Mouse (Mus musculus) forebrain, embryonic 16.5 days (tissue): ENCODE results near the gene Csn3. TPM values are rescaled to one million over a fixed set of nuclear protein-coding genes. Genes with fewer than 3 reads are reported as not detected.

Experiments
- ATAC-seq: fragments of 200-750 bp; cut with Nextera tagmentation; 2 replicates; pipeline ENCODE4 v1.8.0; 2017; ENCODE audit warnings: mild to moderate bottlenecking, moderate library complexity
- H3K27ac ChIP-seq: fragments of 300-500 bp; sonication (generic); 2 replicates; pipeline ENCODE4 v1.5.1; 2014; ENCODE audit warnings: low read length, control low read depth
- H3K27me3 ChIP-seq: fragments of 300-500 bp; sonication (generic); replicated peaks from 2 replicates; pipeline ENCODE4 v1.6.1; 2014; ENCODE audit warnings: low read length; ENCODE audit not compliant: control insufficient read depth, insufficient read depth
- H3K36me3 ChIP-seq: fragments of 300-500 bp; sonication (generic); 2 replicates; pipeline ENCODE4 v1.6.1; 2014; ENCODE audit not compliant: control insufficient read depth, insufficient read depth
- H3K4me1 ChIP-seq: fragments of 300-500 bp; sonication (generic); replicated peaks from 2 replicates; pipeline ENCODE4 v1.6.1; 2014; ENCODE audit warnings: low read length; ENCODE audit not compliant: control insufficient read depth, insufficient read depth
- H3K4me2 ChIP-seq: fragments of 300-500 bp; sonication (generic); 2 replicates; pipeline ENCODE4 v1.6.1; 2014; ENCODE audit warnings: mild to moderate bottlenecking, low read length, control low read depth
- H3K4me3 ChIP-seq: fragments of 300-500 bp; sonication (generic); replicated peaks from 2 replicates; pipeline ENCODE4 v1.5.1; 2014; ENCODE audit warnings: mild to moderate bottlenecking, low read length, control low read depth
- H3K9ac ChIP-seq: fragments of 300-500 bp; sonication (generic); replicated peaks from 2 replicates; pipeline ENCODE4 v1.6.1; 2014; ENCODE audit warnings: low read depth, low read length, control low read depth
- H3K9me3 ChIP-seq: fragments of 300-500 bp; sonication (generic); 2 replicates; pipeline ENCODE4 v1.6.1; 2016; ENCODE audit warnings: low read length; ENCODE audit not compliant: control insufficient read depth
- WGBS: fragments of 180-500 bp; shearing (Covaris S2); extraction: QIAGEN DNeasy Blood & Tissue Kit; methylation state at CpG from one replicate; pipeline ENCODE4 v1.1.7; 2014; 5-methylcytosine and 5-hydroxymethylcytosine counted together
- polyA plus RNA-seq: library from polyadenylated mRNA; unstranded; fragments of >200 nt; fragmentation: Nextera tagmentation; extraction: Ambion mirVana; gene quantifications from 2 replicates; pipeline ENCODE4 v1.2.1, GENCODE M21; 2015

The Csn3 gene
- not detected in 2 replicates for polyA plus RNA-seq

GRCm38 (mm10) chr5:87925372-87925771 is at the start of gene Csn3:
TSS of gene Csn3 (plus strand) at chr5:87925579.
- no peak within 1 kb of the TSS for H3K9ac ChIP-seq
- H3K27ac ChIP-seq, result no peak within 1 kb of the TSS
- no peak within 1 kb of the TSS for H3K4me3 ChIP-seq
- H3K9me3 ChIP-seq, result no peaks in the 10 kb centered on the region
- WGBS, result 38% methylated on average over 5 of the region's 5 CpGs
- H3K27me3 ChIP-seq, result no peaks in the 10 kb centered on the region
- H3K36me3 ChIP-seq, result no peaks in the 10 kb centered on the region
- H3K4me1 ChIP-seq, result no peaks in the 10 kb centered on the region
- H3K4me2 ChIP-seq, result no peak within 1 kb of the TSS
- ATAC-seq, result no peak

GRCm38 (mm10) chr5:87884729-87885128 is 40.6 kb upstream of the Csn3 start, which contains the start of gene Odam:
TSS of gene Odam (plus strand) at chr5:87885029.
- H3K36me3 ChIP-seq, result no peaks in the 10 kb centered on the region
- 62% methylated on average over 1 of the region's 1 CpGs for WGBS
- no peak within 1 kb of the TSS for H3K4me3 ChIP-seq
- no peak for ATAC-seq
- no peak within 1 kb of the TSS for H3K27ac ChIP-seq
- no peak within 1 kb of the TSS for H3K4me2 ChIP-seq
- H3K9ac ChIP-seq, result no peak within 1 kb of the TSS
- no peaks in the 10 kb centered on the region for H3K9me3 ChIP-seq
- H3K27me3 ChIP-seq, result no peaks in the 10 kb centered on the region
- no peaks in the 10 kb centered on the region for H3K4me1 ChIP-seq

GRCm38 (mm10) chr5:87931603-87932002 is 6.2 kb downstream of the Csn3 start:
- no peak overlapping the region for H3K9ac ChIP-seq
- no peaks in the 10 kb centered on the region for H3K4me1 ChIP-seq
- WGBS, result 48% methylated on average over 1 of the region's 1 CpGs
- no peaks in the 10 kb centered on the region for H3K36me3 ChIP-seq
- no peaks in the 10 kb centered on the region for H3K27me3 ChIP-seq
- ATAC-seq, result no peak
- no peak overlapping the region for H3K27ac ChIP-seq
- H3K4me2 ChIP-seq, result no peak overlapping the region
- no peaks in the 10 kb centered on the region for H3K9me3 ChIP-seq
- H3K4me3 ChIP-seq, result no peak overlapping the region

GRCm38 (mm10) chr5:87940752-87941151 is 15.4 kb downstream of the Csn3 start:
- Histone ChIP-seq H3K27me3 (no peaks in the 10 kb centered on the region), H3K4me3 (no peak overlapping the region), H3K9ac (no peak overlapping the region), H3K4me2 (no peak overlapping the region), H3K4me1 (no peaks in the 10 kb centered on the region), H3K9me3 (no peaks in the 10 kb centered on the region), H3K36me3 (no peaks in the 10 kb centered on the region), H3K27ac (no peak overlapping the region)
- ATAC-seq, result 0 out of 2 replicates have a peak, but pooled peaks have one; percentile 33
- 45% methylated on average over 3 of the region's 3 CpGs for WGBS

- Histone ChIP-seq H3K4me2 (no peak overlapping the region), H3K4me1 (no peaks in the 10 kb centered on the region), H3K27me3 (no peaks in the 10 kb centered on the region), H3K4me3 (no peak overlapping the region), H3K9me3 (no peaks in the 10 kb centered on the region), H3K36me3 (no peaks in the 10 kb centered on the region), H3K9ac (no peak overlapping the region), H3K27ac (no peak overlapping the region)
- no peak for ATAC-seq
These were observed 17.1 kb downstream of the Csn3 start for GRCm38 (mm10) chr5:87942515-87942914.

- Histone ChIP-seq H3K4me3 (no peak overlapping the region), H3K9ac (no peak overlapping the region), H3K4me1 (no peaks in the 10 kb centered on the region), H3K27ac (no peak overlapping the region), H3K9me3 (no peaks in the 10 kb centered on the region), H3K36me3 (no peaks in the 10 kb centered on the region), H3K27me3 (no peaks in the 10 kb centered on the region), H3K4me2 (no peak overlapping the region)
- no peak for ATAC-seq
These were observed 26.5 kb downstream of the Csn3 start for GRCm38 (mm10) chr5:87951836-87952235.

- Histone ChIP-seq H3K4me3 (no peak within 1 kb of the TSS), H3K4me1 (no peaks in the 10 kb centered on the region), H3K27me3 (no peaks in the 10 kb centered on the region), H3K9me3 (no peaks in the 10 kb centered on the region), H3K9ac (no peak within 1 kb of the TSS), H3K27ac (no peak within 1 kb of the TSS), H3K4me2 (no peak within 1 kb of the TSS), H3K36me3 (no peaks in the 10 kb centered on the region)
- ATAC-seq, result no peak
- 54% methylated on average over 2 of the region's 2 CpGs for WGBS
These were observed 43.8 kb downstream of the Csn3 start, which contains the start of the genes 2310003L06Rik and Gm28434 for GRCm38 (mm10) chr5:87969201-87969600. TSS of gene 2310003L06Rik (plus strand) at chr5:87969459. TSS of gene Gm28434 (plus strand) at chr5:87969517.

GRCm38 (mm10) chr5:87979139-87979538 is 53.8 kb downstream of the Csn3 start, which contains the start of gene Cabs1:
TSS of gene Cabs1 (plus strand) at chr5:87979439.
- H3K27ac ChIP-seq, result no peak within 1 kb of the TSS
- 86% methylated on average over 3 of the region's 3 CpGs for WGBS
- H3K9ac ChIP-seq, result no peak within 1 kb of the TSS
- no peak within 1 kb of the TSS for H3K4me3 ChIP-seq
- H3K4me1 ChIP-seq, result no peaks in the 10 kb centered on the region
- no peak within 1 kb of the TSS for H3K4me2 ChIP-seq
- no peaks in the 10 kb centered on the region for H3K36me3 ChIP-seq
- no peak for ATAC-seq
- H3K27me3 ChIP-seq, result no peaks in the 10 kb centered on the region
- H3K9me3 ChIP-seq, result no peaks in the 10 kb centered on the region
